Mouse (Mus musculus) G1E (cell line): ENCODE measurements around the gene Ryk. TPM values are rescaled to one million over a fixed set of nuclear protein-coding genes. Genes with fewer than 3 reads are reported as not detected.
A peak's percentile ranks its signal among the peaks of the same experiment; 100 is the strongest.

Experiments used
- ATAC-seq: 2 replicates; pipeline ENCODE4 v1.8.0; 2016; ENCODE audit warnings: mild to moderate bottlenecking; ENCODE audit not compliant: insufficient number of reproducible peaks, poor library complexity, low FRiP score, severe bottlenecking; ENCODE audit errors: extremely low read depth
- DNase-seq: peaks from one replicate; pipeline ENCODE4 v3.0.0; 2012; ENCODE audit warnings: low spot score
- H3K27me3 ChIP-seq: 2 replicates; pipeline ENCODE4 v1.6.1; 2012; ENCODE audit warnings: mild to moderate bottlenecking, low read length, inconsistent platforms; ENCODE audit not compliant: insufficient read depth
- H3K36me3 ChIP-seq: replicated peaks from 2 replicates; pipeline ENCODE3; 2012; ENCODE audit warnings: mild to moderate bottlenecking, inconsistent platforms
- H3K4me1 ChIP-seq: 2 replicates; pipeline ENCODE4 v1.6.1; 2012; ENCODE audit warnings: low read depth, low read length, inconsistent platforms, mixed read lengths; ENCODE audit not compliant: insufficient read depth
- H3K4me3 ChIP-seq: 2 replicates; pipeline ENCODE4 v1.5.1; 2012; ENCODE audit warnings: low read depth, mild to moderate bottlenecking, inconsistent platforms, low read length, moderate library complexity, mixed read lengths
- H3K9me3 ChIP-seq: replicated peaks from 2 replicates; pipeline ENCODE4 v1.6.1; 2012; ENCODE audit warnings: inconsistent platforms
- CTCF ChIP-seq: IDR thresholded peaks from 2 replicates; pipeline ENCODE4 v1.5.1; 2012; ENCODE audit warnings: low read depth, low read length, inconsistent platforms, mixed read lengths
- GATA1 ChIP-seq: IDR thresholded peaks from 2 replicates; pipeline ENCODE4 v1.6.1; 2012; ENCODE audit warnings: borderline replicate concordance, low read length, inconsistent platforms, mixed read lengths
- GATA2 ChIP-seq: IDR thresholded peaks from 2 replicates; pipeline ENCODE4 v1.6.1; 2012; ENCODE audit warnings: low read depth, low read length, inconsistent platforms, borderline replicate concordance
- POLR2AphosphoS5 ChIP-seq: IDR thresholded peaks from 2 replicates; pipeline ENCODE4 v1.6.1; 2012; ENCODE audit warnings: low read depth, low read length, inconsistent platforms; ENCODE audit not compliant: insufficient replicate concordance
- TAL1 ChIP-seq: conservative IDR thresholded peaks from 2 replicates; pipeline ENCODE4 v1.6.1; 2012; ENCODE audit warnings: low read depth, low read length, inconsistent platforms, mixed read lengths
- polyA plus RNA-seq: library from polyadenylated mRNA; stranded (reverse); fragments of >175 nt; gene quantifications from 2 replicates; pipeline ENCODE4 v1.2.3, GENCODE M21; 2012
- total RNA-seq, 2 experiments: library from RNA; stranded (forward) in 1 of 2; stranded (reverse) in 1 of 2; fragments of 200-1000 nt in 1 of 2; fragments of >200 nt in 1 of 2; fragmentation: Nextera tagmentation in 1 of 2; gene quantifications; 2 replicates each; pipeline ENCODE4 v1.2.3; 2014 to 2017

Ryk gene
- total and polyA plus RNA-seq, 3 experiments: 17.1 to 110 (median 80.1) TPM

GRCm38 (mm10) chr9:102862260-102862659, 27.5 kb downstream of the Ryk start:
- no peak for ATAC-seq
- Histone ChIP-seq H3K4me1 (peaks cover 79% of the 10 kb centered on the region), H3K36me3 (peaks cover 70% of the 10 kb centered on the region)

GRCm38 (mm10) chr9:102863876-102864545, 29.3 kb downstream of the Ryk start:
- Histone ChIP-seq H3K4me1 (peaks cover 64% of the 10 kb centered on the region), H3K4me3 (no peak overlapping the region), H3K36me3 (peaks cover 73% of the 10 kb centered on the region), H3K27me3 (no peaks in the 10 kb centered on the region), H3K9me3 (no peaks in the 10 kb centered on the region)
- DNase-seq: no peak
- ATAC-seq: no peak
- TF ChIP-seq GATA2: no peak
- TF ChIP-seq TAL1: no peak
- no peak for TF ChIP-seq GATA1
- TF ChIP-seq POLR2AphosphoS5: no peak
- no peak for TF ChIP-seq CTCF

More at GRCm38 (mm10) chr9:102862260-102862659, 27.5 kb downstream of the Ryk start:
- Histone ChIP-seq H3K4me3 (no peak overlapping the region), H3K27me3 (no peaks in the 10 kb centered on the region), H3K9me3 (0 out of 2 replicates have a peak, but pooled peaks cover 3% of the 10 kb centered on the region)
- no peak for DNase-seq
- TF ChIP-seq POLR2AphosphoS5 (no peak), TAL1 (no peak), GATA2 (no peak), GATA1 (no peak)

- H3K4me3 ChIP-seq: no peak overlapping the region
- peaks cover 55% of the 10 kb centered on the region for H3K4me1 ChIP-seq
- H3K27me3 ChIP-seq: no peaks in the 10 kb centered on the region
- no peak for DNase-seq
- no peaks in the 10 kb centered on the region for H3K9me3 ChIP-seq
- no peak for ATAC-seq
- TF ChIP-seq CTCF (no peak), GATA2 (no peak), GATA1 (no peak), POLR2AphosphoS5 (no peak), TAL1 (no peak)
- H3K36me3 ChIP-seq: peaks cover 81% of the 10 kb centered on the region
Observed at GRCm38 (mm10) chr9:102864931-102865330, 30.2 kb downstream of the Ryk start.

- no peak for TF ChIP-seq CTCF
- Histone ChIP-seq H3K4me3 (no peak overlapping the region), H3K4me1 (peaks cover 44% of the 10 kb centered on the region), H3K9me3 (no peaks in the 10 kb centered on the region), H3K27me3 (no peaks in the 10 kb centered on the region), H3K36me3 (peaks cover 93% of the 10 kb centered on the region)
- no peak for ATAC-seq
- no peak for DNase-seq
Observed at GRCm38 (mm10) chr9:102865946-102866737, 31.4 kb downstream of the Ryk start.

GRCm38 (mm10) chr9:102866893-102867292, 32.2 kb downstream of the Ryk start:
- DNase-seq: peak; percentile 53
- TF ChIP-seq POLR2AphosphoS5 (no peak), CTCF (peak; percentile 88)
- Histone ChIP-seq H3K4me1 (peaks cover 36% of the 10 kb centered on the region), H3K27me3 (no peaks in the 10 kb centered on the region), H3K9me3 (no peaks in the 10 kb centered on the region), H3K4me3 (no peak overlapping the region), H3K36me3 (peaks cover 94% of the 10 kb centered on the region)
- ATAC-seq: peak; percentile 78

GRCm38 (mm10) chr9:102867516-102867915, 32.8 kb downstream of the Ryk start:
- ATAC-seq (no peak), DNase-seq (no peak)
- H3K36me3 ChIP-seq: peaks cover 94% of the 10 kb centered on the region
- H3K27me3 ChIP-seq: no peaks in the 10 kb centered on the region
- H3K4me3 ChIP-seq: no peak overlapping the region
- peaks cover 32% of the 10 kb centered on the region for H3K4me1 ChIP-seq
- no peak for TF ChIP-seq TAL1
- TF ChIP-seq GATA1: no peak
- TF ChIP-seq GATA2: no peak
- TF ChIP-seq CTCF: no peak
- TF ChIP-seq POLR2AphosphoS5: no peak
- no peaks in the 10 kb centered on the region for H3K9me3 ChIP-seq
